Mouse (Mus musculus) left cerebral cortex, postnatal 4 days (tissue): Measurements from ENCODE around the gene Dgcr2. TPM values are rescaled to one million over a fixed set of nuclear protein-coding genes. Genes with fewer than 3 reads are reported as not detected.

ENCODE experiments used
- DNase-seq: peaks from one replicate; pipeline ENCODE4 v3.0.0-alpha.2; 2022
- intact Hi-C: fragments of 180-260 bp; cut with DNase I; formaldehyde crosslinking; loops from one replicate; pipeline ENCODE4 v1.15.1; 2025
- total RNA-seq, 2 experiments: library from RNA; stranded (reverse); gene quantifications; 2 replicates each; pipeline ENCODE4 v1.2.3; 2021

The Dgcr2 gene
- total RNA-seq = 100 to 1,000 TPM; 116 to 123 TPM

- DNase-seq = no peak
- intact Hi-C loops = no loop called here
These were observed at the start of gene Dgcr2, which contains the start of gene Tssk2 for GRCm38 (mm10) chr16:17898462-17898861. Gene Dgcr2, minus strand, starts transcription at chr16:17898562. Gene Tssk2, plus strand, starts transcription at chr16:17898637.

GRCm38 (mm10) chr16:17945081-17945831 lies 46.9 kb upstream of the Dgcr2 start:
- no peak for DNase-seq
- intact Hi-C loops = no loop called here

GRCm38 (mm10) chr16:17943466-17943865 lies 45.1 kb upstream of the Dgcr2 start:
- intact Hi-C loops = no loop called here
- no peak for DNase-seq

DNA sequence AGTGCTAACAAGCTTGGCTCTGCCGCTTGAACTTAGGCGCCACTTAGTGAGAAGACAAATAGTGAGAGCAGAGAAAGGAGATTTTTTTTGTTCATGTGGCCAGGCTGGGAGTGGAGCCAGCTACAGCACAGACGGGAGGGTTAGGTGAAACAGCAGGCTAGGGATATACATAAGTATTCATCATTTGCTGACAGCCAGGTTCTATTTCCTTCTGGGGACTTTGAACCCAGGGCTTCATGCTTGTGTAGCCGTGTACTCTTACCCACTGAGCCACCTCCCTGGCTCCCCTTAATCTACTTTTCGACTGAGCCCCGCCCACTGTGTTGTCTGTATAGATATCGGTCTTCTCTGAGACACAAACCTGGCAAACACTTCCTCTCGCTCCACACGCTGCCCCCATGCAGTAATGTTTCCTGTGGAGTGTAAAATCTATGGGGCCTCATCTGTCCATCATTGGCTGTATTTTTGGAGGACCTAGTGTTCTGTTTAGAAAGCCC lies 40.9 kb upstream of the Dgcr2 start:
- no peak for DNase-seq
- intact Hi-C loops = no loop called here

- intact Hi-C loops = no loop called here
- DNase-seq = peak; percentile 73
These were observed 40.5 kb upstream of the Dgcr2 start for GRCm38 (mm10) chr16:17938821-17939220.

DNA sequence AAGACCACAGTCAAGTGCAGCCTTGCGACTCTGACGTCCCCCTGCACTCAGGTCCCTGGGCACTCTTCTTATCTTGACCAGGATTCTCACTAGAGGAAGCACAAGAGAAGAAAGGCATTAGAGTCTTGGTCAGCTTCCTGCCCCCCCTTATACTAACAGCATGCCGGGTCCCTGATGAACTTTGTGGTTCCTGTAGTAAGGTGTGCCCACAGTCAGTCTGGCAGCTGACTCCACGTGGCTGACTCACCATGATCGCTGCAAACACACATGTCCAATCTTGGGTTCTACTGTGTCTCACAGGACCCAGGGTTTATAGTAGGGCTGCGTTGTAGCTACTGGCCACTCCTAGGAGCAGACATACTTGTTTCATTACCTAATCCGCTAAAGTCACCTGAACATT lies 39.8 kb upstream of the Dgcr2 start:
- DNase-seq = no peak
- intact Hi-C loops = no loop called here

- DNase-seq = no peak
- intact Hi-C loops = no loop called here
These were observed 38.4 kb upstream of the Dgcr2 start for GRCm38 (mm10) chr16:17936776-17937175.

DNA sequence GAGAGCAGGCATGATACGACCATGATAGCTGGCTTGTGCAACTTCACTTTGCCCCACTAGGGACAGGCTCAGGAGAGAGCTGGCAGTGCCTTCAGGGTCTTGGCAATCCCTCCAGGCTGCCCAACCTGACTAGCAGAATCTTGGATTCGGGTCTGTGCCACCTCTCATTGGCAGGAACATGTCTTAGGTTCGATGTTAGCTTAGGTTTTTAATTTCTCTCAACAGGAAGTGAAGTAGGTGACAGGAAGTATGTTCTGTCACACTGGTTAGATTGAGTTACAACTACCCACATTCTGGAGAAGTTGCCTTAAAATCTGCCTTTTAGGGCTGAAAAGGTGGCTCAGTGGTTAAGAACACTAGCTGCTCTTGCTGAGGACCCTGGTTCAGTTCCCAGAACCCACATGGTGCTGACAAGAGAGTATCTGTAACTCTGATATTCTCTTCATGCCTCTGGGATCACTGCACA lies 36.1 kb upstream of the Dgcr2 start:
- intact Hi-C loops = no loop called here
- no peak for DNase-seq

- no peak for DNase-seq
- intact Hi-C loops = no loop called here
These were observed 35.5 kb upstream of the Dgcr2 start for GRCm38 (mm10) chr16:17933594-17934444.

DNA sequence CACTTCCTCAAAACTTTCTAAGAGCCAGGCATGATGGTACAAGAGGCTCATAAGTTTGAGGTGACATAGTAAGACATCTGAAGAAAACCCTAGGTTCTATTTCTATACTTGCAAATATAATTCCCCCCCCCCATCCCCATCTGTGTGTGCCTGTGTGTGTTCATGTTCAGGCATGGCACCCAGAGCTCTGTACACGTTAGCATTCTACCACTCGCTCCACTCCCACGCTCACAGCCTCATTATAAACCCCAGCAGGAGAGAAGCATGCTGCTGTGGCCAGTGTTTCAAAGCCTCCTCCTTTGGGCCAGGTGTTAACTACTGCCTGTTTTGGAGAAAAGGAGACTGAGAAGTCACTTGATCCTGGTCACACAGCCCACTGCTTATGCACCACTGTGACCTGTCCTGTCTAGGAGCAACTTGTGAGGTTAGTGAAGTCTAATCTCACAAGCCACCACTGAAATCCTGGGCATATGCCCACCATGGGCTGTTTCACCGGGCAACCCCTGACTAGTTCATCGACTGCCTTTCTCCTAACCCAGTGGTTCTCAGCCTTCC lies 33.6 kb upstream of the Dgcr2 start:
- intact Hi-C loops = no loop called here
- no peak for DNase-seq

GRCm38 (mm10) chr16:17929631-17930030 lies 31.3 kb upstream of the Dgcr2 start:
- DNase-seq = peak; percentile 38
- intact Hi-C loops = loop anchor here (10.0 kb wide), 1 partner anchor 285 kb away; the partner anchor contains the start of gene Ccdc188

GRCm38 (mm10) chr16:17929211-17929610 lies 30.8 kb upstream of the Dgcr2 start:
- peak; percentile 55 for DNase-seq
- intact Hi-C loops = loop anchor here (10.0 kb wide), 1 partner anchor 286 kb away; the partner anchor contains the start of gene Ccdc188

DNA sequence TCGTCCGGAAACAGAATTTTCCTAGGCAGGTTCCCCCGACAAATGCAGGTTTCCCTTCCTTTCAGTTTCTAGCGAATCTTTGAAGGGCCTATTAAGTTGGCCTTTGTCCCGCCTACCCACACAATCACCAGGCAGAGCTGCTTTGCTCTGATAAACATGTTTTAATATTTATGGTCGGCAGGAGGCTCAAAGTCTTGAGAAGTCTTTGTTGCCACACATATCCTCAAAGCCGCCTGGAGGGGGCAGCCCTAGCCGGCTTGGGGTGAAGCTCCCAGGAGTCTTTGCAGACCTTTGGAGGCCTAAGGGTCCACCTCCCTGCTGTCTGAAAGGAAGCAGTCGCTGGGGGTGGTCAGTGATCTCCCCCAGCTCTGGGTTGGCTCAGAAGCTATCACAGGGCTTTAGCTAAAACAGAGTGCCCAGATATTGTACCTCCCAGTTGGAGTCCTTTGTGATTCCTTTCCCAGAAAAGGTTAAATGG lies 30.3 kb upstream of the Dgcr2 start:
- peak; percentile 71 for DNase-seq
- intact Hi-C loops = loop anchor here (10.0 kb wide), 1 partner anchor 286 kb away; the partner anchor contains the start of gene Ccdc188

- DNase-seq = peak; percentile 74
- intact Hi-C loops = loop anchor here (10.0 kb wide), 1 partner anchor 287 kb away; the partner anchor contains the start of gene Ccdc188
These were observed 29.8 kb upstream of the Dgcr2 start, which contains the start of gene Slc25a1 for GRCm38 (mm10) chr16:17928087-17928580. Gene Slc25a1, minus strand, starts transcription at chr16:17928219.

GRCm38 (mm10) chr16:17927351-17928082 lies 29.2 kb upstream of the Dgcr2 start:
- peak; percentile 44 for DNase-seq
- intact Hi-C loops = loop anchor here (10.0 kb wide), 1 partner anchor 287 kb away; the partner anchor contains the start of gene Ccdc188

GRCm38 (mm10) chr16:17922163-17922538 lies 23.8 kb upstream of the Dgcr2 start:
- intact Hi-C loops = loop anchor here (5.0 to 10.0 kb wide), 2 partner anchors 125 to 293 kb away; partner anchors contain the start of gene Ccdc188
- peak; percentile 46 for DNase-seq

DNA sequence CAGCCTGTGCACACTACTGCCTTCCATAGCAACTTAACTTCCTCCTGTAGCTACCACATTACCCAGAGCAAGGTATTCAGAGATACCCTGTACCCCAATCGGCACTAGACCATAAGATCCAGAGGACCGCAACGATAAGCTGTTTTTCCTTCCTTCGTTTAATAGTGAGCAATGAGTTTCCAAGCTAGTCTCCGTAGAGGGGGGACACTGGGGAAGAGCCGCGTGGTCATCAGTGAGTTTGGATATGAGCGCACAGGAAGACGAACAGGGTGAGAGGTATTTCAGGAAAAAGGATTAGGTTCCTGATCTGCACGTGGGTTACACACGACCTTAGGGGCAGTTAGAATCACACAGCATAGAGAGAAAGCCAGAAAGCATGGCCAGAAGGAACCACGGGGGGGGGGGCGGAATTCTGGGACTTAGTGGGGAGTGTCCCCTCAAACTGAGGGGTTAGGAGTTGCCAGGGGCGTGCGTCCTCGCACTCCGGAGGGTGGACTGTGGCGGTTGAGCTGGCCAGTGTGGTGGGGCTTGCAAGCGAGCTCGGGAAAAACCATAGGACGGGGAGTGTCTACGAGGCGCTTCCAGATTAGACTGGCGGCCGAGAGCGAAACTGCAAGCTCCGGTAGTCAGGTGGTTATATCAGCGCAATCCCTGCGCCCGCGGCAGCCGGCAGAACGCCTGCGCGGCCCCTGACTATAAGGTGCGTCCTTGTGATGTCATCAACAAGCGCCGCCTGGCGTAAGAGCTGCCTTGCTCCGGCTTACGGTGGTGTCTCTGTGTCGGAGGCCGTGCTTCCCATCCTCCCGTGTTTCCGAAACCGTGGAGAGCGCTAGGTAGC lies 23.2 kb upstream of the Dgcr2 start:
- peak; percentile 98 for DNase-seq
- intact Hi-C loops = loop anchor here (5.0 to 10.0 kb wide), 2 partner anchors 126 to 293 kb away; partner anchors contain the start of gene Ccdc188

GRCm38 (mm10) chr16:17920586-17920985 lies 22.2 kb upstream of the Dgcr2 start:
- intact Hi-C loops = loop anchor here (5.0 to 10.0 kb wide), 2 partner anchors 127 to 294 kb away; partner anchors contain the start of gene Ccdc188
- no peak for DNase-seq
